Mouse (Mus musculus): ENCODE data around the gene Dtd2. TPM values are rescaled to one million over a fixed set of nuclear protein-coding genes. Genes with fewer than 3 reads are reported as not detected.
A peak's percentile ranks its signal among the peaks of the same experiment; 100 is the strongest.

The Dtd2 gene
- polyA plus RNA-seq, 1 experiment from 2014 or later, result 24.7 TPM

- no peak overlapping the region for H3K4me2 ChIP-seq
- no peak overlapping the region for H3K9ac ChIP-seq
- H3K9me3 ChIP-seq, result no peaks in the 10 kb centered on the region
- no peaks in the 10 kb centered on the region for H3K36me3 ChIP-seq
- 0 out of 2 replicates have a peak, but pooled peaks cover 3% of the 10 kb centered on the region for H3K4me1 ChIP-seq
- no peak for ATAC-seq (ENCODE audit: insufficient number of reproducible peaks, insufficient read depth, low FRiP score, low TSS enrichment, low read depth)
- H3K27ac ChIP-seq, result no peak overlapping the region
- 91% methylated on average over 1 of the region's 1 CpGs for WGBS
- H3K4me3 ChIP-seq, result no peak overlapping the region
- no peaks in the 10 kb centered on the region for H3K27me3 ChIP-seq
Measured at GRCm38 (mm10) chr12:51983625-51984024, 22.7 kb downstream of the Dtd2 start.

GRCm38 (mm10) chr12:51976531-51976930 is 29.8 kb downstream of the Dtd2 start:
- Histone ChIP-seq H3K36me3 (no peaks in the 10 kb centered on the region), H3K4me3 (no peak overlapping the region), H3K4me1 (no peaks in the 10 kb centered on the region), H3K4me2 (no peak overlapping the region), H3K9ac (no peak overlapping the region), H3K9me3 (peaks cover 4% of the 10 kb centered on the region; the same call in 1 of the 2 replicates), H3K27me3 (no peaks in the 10 kb centered on the region), H3K27ac (no peak overlapping the region)
- WGBS, result 77% methylated on average over 9 of the region's 9 CpGs
- no peak for ATAC-seq (ENCODE audit: insufficient number of reproducible peaks, insufficient read depth, low FRiP score, low TSS enrichment, low read depth)

GRCm38 (mm10) chr12:51974381-51974780 is 31.9 kb downstream of the Dtd2 start:
- H3K9ac ChIP-seq, result no peak overlapping the region
- peaks cover 9% of the 10 kb centered on the region for H3K4me1 ChIP-seq
- no peak overlapping the region for H3K27ac ChIP-seq
- no peaks in the 10 kb centered on the region for H3K27me3 ChIP-seq
- H3K4me2 ChIP-seq, result no peak overlapping the region
- no peaks in the 10 kb centered on the region for H3K36me3 ChIP-seq
- peaks cover 4% of the 10 kb centered on the region; the same call in 1 of the 2 replicates for H3K9me3 ChIP-seq
- 86% methylated on average over 1 of the region's 1 CpGs for WGBS
- no peak for ATAC-seq (ENCODE audit: insufficient number of reproducible peaks, insufficient read depth, low FRiP score, low TSS enrichment, low read depth)
- H3K4me3 ChIP-seq, result no peak overlapping the region

- H3K27ac ChIP-seq, result no peak overlapping the region
- H3K36me3 ChIP-seq, result no peaks in the 10 kb centered on the region
- WGBS, result 93% methylated on average over 5 of the region's 5 CpGs
- H3K4me1 ChIP-seq, result peaks cover 12% of the 10 kb centered on the region
- H3K4me2 ChIP-seq, result no peak overlapping the region
- H3K9me3 ChIP-seq, result peaks cover 4% of the 10 kb centered on the region; the same call in 1 of the 2 replicates
- no peak for ATAC-seq (ENCODE audit: insufficient number of reproducible peaks, insufficient read depth, low FRiP score, low TSS enrichment, low read depth)
- H3K4me3 ChIP-seq, result no peak overlapping the region
- H3K27me3 ChIP-seq, result no peaks in the 10 kb centered on the region
- H3K9ac ChIP-seq, result no peak overlapping the region
Measured at GRCm38 (mm10) chr12:51972269-51973065, 33.8 kb downstream of the Dtd2 start.

- Histone ChIP-seq H3K36me3 (no peaks in the 10 kb centered on the region), H3K4me3 (peak within 1 kb of the TSS; percentile 91), H3K9me3 (peaks cover 4% of the 10 kb centered on the region; the same call in 1 of the 2 replicates), H3K4me1 (peaks cover 12% of the 10 kb centered on the region), H3K9ac (peak within 1 kb of the TSS; percentile 91), H3K27ac (peak within 1 kb of the TSS; percentile 92), H3K27me3 (no peaks in the 10 kb centered on the region), H3K4me2 (peak within 1 kb of the TSS; percentile 67)
- under 1% methylated on average over 53 of the region's 53 CpGs for WGBS
- ATAC-seq (ENCODE audit: insufficient number of reproducible peaks, insufficient read depth, low FRiP score, low TSS enrichment, low read depth), result peak; percentile 95
Measured at GRCm38 (mm10) chr12:51971070-51971664, 35.1 kb downstream of the Dtd2 start, which contains the start of gene Heatr5a. TSS of gene Heatr5a (minus strand) at chr12:51971321.

- 1% methylated on average over 34 of the region's 35 CpGs for WGBS
- Histone ChIP-seq H3K9me3 (peaks cover 4% of the 10 kb centered on the region; the same call in 1 of the 2 replicates), H3K4me2 (peak overlapping the region; percentile 67), H3K27ac (peak overlapping the region; percentile 92), H3K4me3 (peak overlapping the region; percentile 91), H3K27me3 (no peaks in the 10 kb centered on the region), H3K9ac (peak overlapping the region; percentile 91), H3K36me3 (no peaks in the 10 kb centered on the region), H3K4me1 (peaks cover 12% of the 10 kb centered on the region)
- ATAC-seq (ENCODE audit: insufficient number of reproducible peaks, insufficient read depth, low FRiP score, low TSS enrichment, low read depth), result no peak
Measured at GRCm38 (mm10) chr12:51970352-51971069, 35.8 kb downstream of the Dtd2 start.

GRCm38 (mm10) chr12:51969876-51970275 is 36.4 kb downstream of the Dtd2 start:
- H3K27me3 ChIP-seq, result no peaks in the 10 kb centered on the region
- 16% methylated on average over 7 of the region's 7 CpGs for WGBS
- ATAC-seq (ENCODE audit: insufficient number of reproducible peaks, insufficient read depth, low FRiP score, low TSS enrichment, low read depth), result no peak
- H3K36me3 ChIP-seq, result no peaks in the 10 kb centered on the region
- H3K4me1 ChIP-seq, result peaks cover 12% of the 10 kb centered on the region
- H3K9ac ChIP-seq, result no peak overlapping the region
- peak overlapping the region; percentile 67 for H3K4me2 ChIP-seq
- H3K4me3 ChIP-seq, result peak overlapping the region; percentile 91
- H3K9me3 ChIP-seq, result peaks cover 4% of the 10 kb centered on the region; the same call in 1 of the 2 replicates
- H3K27ac ChIP-seq, result no peak overlapping the region

- H3K27ac ChIP-seq, result no peak overlapping the region
- no peaks in the 10 kb centered on the region for H3K27me3 ChIP-seq
- no peak overlapping the region for H3K4me2 ChIP-seq
- H3K4me1 ChIP-seq, result peaks cover 12% of the 10 kb centered on the region
- WGBS, result 91% methylated on average over 2 of the region's 2 CpGs
- H3K9ac ChIP-seq, result no peak overlapping the region
- H3K9me3 ChIP-seq, result peaks cover 4% of the 10 kb centered on the region; the same call in 1 of the 2 replicates
- no peak overlapping the region for H3K4me3 ChIP-seq
- no peaks in the 10 kb centered on the region for H3K36me3 ChIP-seq
- no peak for ATAC-seq (ENCODE audit: insufficient number of reproducible peaks, insufficient read depth, low FRiP score, low TSS enrichment, low read depth)
Measured at GRCm38 (mm10) chr12:51969092-51969491, 37.2 kb downstream of the Dtd2 start.

GRCm38 (mm10) chr12:51967915-51968595 is 38.2 kb downstream of the Dtd2 start:
- Histone ChIP-seq H3K4me3 (no peak overlapping the region), H3K9me3 (peaks cover 4% of the 10 kb centered on the region; the same call in 1 of the 2 replicates), H3K27me3 (no peaks in the 10 kb centered on the region), H3K4me2 (no peak overlapping the region), H3K9ac (no peak overlapping the region), H3K4me1 (peaks cover 12% of the 10 kb centered on the region), H3K27ac (no peak overlapping the region), H3K36me3 (no peaks in the 10 kb centered on the region)
- no peak for ATAC-seq (ENCODE audit: insufficient number of reproducible peaks, insufficient read depth, low FRiP score, low TSS enrichment, low read depth)
- 73% methylated on average over 9 of the region's 9 CpGs for WGBS

GRCm38 (mm10) chr12:51957626-51958025 is 48.7 kb downstream of the Dtd2 start:
- 90% methylated on average over 6 of the region's 6 CpGs for WGBS
- Histone ChIP-seq H3K36me3 (peaks cover 57% of the 10 kb centered on the region), H3K9me3 (no peaks in the 10 kb centered on the region), H3K27ac (no peak overlapping the region), H3K27me3 (no peaks in the 10 kb centered on the region), H3K4me2 (no peak overlapping the region), H3K4me3 (no peak overlapping the region), H3K9ac (no peak overlapping the region), H3K4me1 (no peaks in the 10 kb centered on the region)
- no peak for ATAC-seq (ENCODE audit: insufficient number of reproducible peaks, insufficient read depth, low FRiP score, low TSS enrichment, low read depth)

- Histone ChIP-seq H3K4me2 (no peak overlapping the region), H3K36me3 (peaks cover 85% of the 10 kb centered on the region), H3K9me3 (no peaks in the 10 kb centered on the region; the same call in 1 of the 2 replicates), H3K27me3 (no peaks in the 10 kb centered on the region), H3K9ac (no peak overlapping the region), H3K4me3 (no peak overlapping the region), H3K4me1 (no peaks in the 10 kb centered on the region), H3K27ac (no peak overlapping the region)
- 86% methylated on average over 10 of the region's 10 CpGs for WGBS
- no peak for ATAC-seq (ENCODE audit: insufficient number of reproducible peaks, insufficient read depth, low FRiP score, low TSS enrichment, low read depth)
Measured at GRCm38 (mm10) chr12:51952309-51952708, 54.0 kb downstream of the Dtd2 start.

Measured in embryonic facial prominence, embryonic 13.5 days (tissue).